Mouse (Mus musculus): Measurements from ENCODE around the gene Ly86. TPM values are rescaled to one million over a fixed set of nuclear protein-coding genes. Genes with fewer than 3 reads are reported as not detected.

Ly86 gene
- total and polyA plus RNA-seq, 3 experiments, result 2.1 to 4.5 (median 2.5) TPM

GRCm38 (mm10) chr13:37329747-37330146 is 15.3 kb upstream of the Ly86 start:
- H3K79me2 ChIP-seq (replicated peaks; ENCODE audit: control insufficient read depth, insufficient read depth, low read length), result no peaks in the 10 kb centered on the region
- H3K27ac ChIP-seq, result no peak overlapping the region
- H3K27me3 ChIP-seq (ENCODE audit: control insufficient read depth, insufficient read depth, low read length), result 0 out of 2 replicates have a peak, but pooled peaks cover 2% of the 10 kb centered on the region
- no peaks in the 10 kb centered on the region for H3K36me3 ChIP-seq (ENCODE audit: control insufficient read depth, insufficient read depth, low read length)
- H3K9ac ChIP-seq (ENCODE audit: low read depth, low read length), result no peak overlapping the region
- TF ChIP-seq EP300 (IDR thresholded peaks at IDR 0.05; ENCODE audit: insufficient read depth, low read depth, low read length) (no peak), POLR2A (IDR thresholded peaks at IDR 0.05; ENCODE audit: insufficient read depth, low read depth, low read length) (no peak), CTCF (IDR thresholded peaks at IDR 0.05) (no peak)
- no peak overlapping the region for H3K4me3 ChIP-seq
- intact Hi-C loops (cut with DNase I), result loop anchor here (5.0 kb wide), 1 partner anchor 1307 kb away; no protein-coding TSS in a partner anchor
- DNase-seq, result no peak
- no peaks in the 10 kb centered on the region for H3K4me1 ChIP-seq (ENCODE audit: control insufficient read depth, insufficient read depth, low read length)
- 63% methylated on average over 8 of the region's 8 CpGs for WGBS

GRCm38 (mm10) chr13:37330971-37331370 is 14.0 kb upstream of the Ly86 start:
- H3K79me2 ChIP-seq (replicated peaks; ENCODE audit: control insufficient read depth, insufficient read depth, low read length), result no peaks in the 10 kb centered on the region
- no peak overlapping the region for H3K27ac ChIP-seq
- TF ChIP-seq CTCF (IDR thresholded peaks at IDR 0.05) (no peak), POLR2A (IDR thresholded peaks at IDR 0.05; ENCODE audit: insufficient read depth, low read depth, low read length) (no peak), EP300 (IDR thresholded peaks at IDR 0.05; ENCODE audit: insufficient read depth, low read depth, low read length) (no peak)
- H3K27me3 ChIP-seq (ENCODE audit: control insufficient read depth, insufficient read depth, low read length), result 0 out of 2 replicates have a peak, but pooled peaks cover 2% of the 10 kb centered on the region
- H3K4me1 ChIP-seq (ENCODE audit: control insufficient read depth, insufficient read depth, low read length), result no peaks in the 10 kb centered on the region
- intact Hi-C loops (cut with DNase I), result no loop called here
- H3K4me3 ChIP-seq, result no peak overlapping the region
- no peak for DNase-seq
- WGBS, result 84% methylated on average over 4 of the region's 4 CpGs
- no peaks in the 10 kb centered on the region for H3K36me3 ChIP-seq (ENCODE audit: control insufficient read depth, insufficient read depth, low read length)
- H3K9ac ChIP-seq (ENCODE audit: low read depth, low read length), result no peak overlapping the region

- DNase-seq, result no peak
- no peaks in the 10 kb centered on the region for H3K79me2 ChIP-seq (replicated peaks; ENCODE audit: control insufficient read depth, insufficient read depth, low read length)
- no peak for TF ChIP-seq POLR2A (IDR thresholded peaks at IDR 0.05; ENCODE audit: insufficient read depth, low read depth, low read length)
- no peak for TF ChIP-seq EP300 (IDR thresholded peaks at IDR 0.05; ENCODE audit: insufficient read depth, low read depth, low read length)
- TF ChIP-seq CTCF (IDR thresholded peaks at IDR 0.05), result no peak
- intact Hi-C loops (cut with DNase I), result no loop called here
- H3K36me3 ChIP-seq (ENCODE audit: control insufficient read depth, insufficient read depth, low read length), result no peaks in the 10 kb centered on the region
- 0 out of 2 replicates have a peak, but pooled peaks cover 2% of the 10 kb centered on the region for H3K27me3 ChIP-seq (ENCODE audit: control insufficient read depth, insufficient read depth, low read length)
- WGBS, result 70% methylated on average over 4 of the region's 4 CpGs
- no peak overlapping the region for H3K27ac ChIP-seq
- no peak overlapping the region for H3K4me3 ChIP-seq
- no peak overlapping the region for H3K9ac ChIP-seq (ENCODE audit: low read depth, low read length)
- no peaks in the 10 kb centered on the region for H3K4me1 ChIP-seq (ENCODE audit: control insufficient read depth, insufficient read depth, low read length)
These were observed 12.0 kb upstream of the Ly86 start for GRCm38 (mm10) chr13:37332779-37333543.

- no peak overlapping the region for H3K4me3 ChIP-seq
- 68% methylated on average over 1 of the region's 1 CpGs for whole genome bisulfite sequencing
- no peaks in the 10 kb centered on the region for H3K4me1 ChIP-seq (ENCODE audit: control insufficient read depth, insufficient read depth, low read length)
- no peak overlapping the region for H3K27ac ChIP-seq
- no peaks in the 10 kb centered on the region for H3K36me3 ChIP-seq (ENCODE audit: control insufficient read depth, insufficient read depth, low read length)
- TF ChIP-seq POLR2A (IDR thresholded peaks at IDR 0.05; ENCODE audit: insufficient read depth, low read depth, low read length), result no peak
- TF ChIP-seq EP300 (IDR thresholded peaks at IDR 0.05; ENCODE audit: insufficient read depth, low read depth, low read length), result no peak
- no peaks in the 10 kb centered on the region for H3K79me2 ChIP-seq (replicated peaks; ENCODE audit: control insufficient read depth, insufficient read depth, low read length)
- no peak for DNase-seq
- H3K9ac ChIP-seq (ENCODE audit: low read depth, low read length), result no peak overlapping the region
- 0 out of 2 replicates have a peak, but pooled peaks cover 2% of the 10 kb centered on the region for H3K27me3 ChIP-seq (ENCODE audit: control insufficient read depth, insufficient read depth, low read length)
- intact Hi-C loops (cut with DNase I), result no loop called here
These were observed 11.5 kb upstream of the Ly86 start for GRCm38 (mm10) chr13:37333544-37333870.

GRCm38 (mm10) chr13:37337269-37337668 is 7.7 kb upstream of the Ly86 start:
- Histone ChIP-seq H3K4me1 (ENCODE audit: control insufficient read depth, insufficient read depth, low read length) (no peaks in the 10 kb centered on the region), H3K9ac (ENCODE audit: low read depth, low read length) (no peak overlapping the region), H3K27ac (no peak overlapping the region), H3K36me3 (ENCODE audit: control insufficient read depth, insufficient read depth, low read length) (no peaks in the 10 kb centered on the region), H3K27me3 (ENCODE audit: control insufficient read depth, insufficient read depth, low read length) (peaks cover 1% of the 10 kb centered on the region; the same call in 1 of the 2 replicates), H3K4me3 (no peak overlapping the region), H3K79me2 (replicated peaks; ENCODE audit: control insufficient read depth, insufficient read depth, low read length) (no peaks in the 10 kb centered on the region)
- TF ChIP-seq POLR2A (IDR thresholded peaks at IDR 0.05; ENCODE audit: insufficient read depth, low read depth, low read length) (no peak), EP300 (IDR thresholded peaks at IDR 0.05; ENCODE audit: insufficient read depth, low read depth, low read length) (no peak), CTCF (IDR thresholded peaks at IDR 0.05) (no peak)
- intact Hi-C loops (cut with DNase I), result no loop called here
- 65% methylated on average over 4 of the region's 4 CpGs for WGBS
- no peak for DNase-seq

- intact Hi-C loops (cut with DNase I), result no loop called here
- peaks cover 1% of the 10 kb centered on the region; the same call in 1 of the 2 replicates for H3K27me3 ChIP-seq (ENCODE audit: control insufficient read depth, insufficient read depth, low read length)
- no peaks in the 10 kb centered on the region for H3K79me2 ChIP-seq (replicated peaks; ENCODE audit: control insufficient read depth, insufficient read depth, low read length)
- TF ChIP-seq CTCF (IDR thresholded peaks at IDR 0.05) (no peak), POLR2A (IDR thresholded peaks at IDR 0.05; ENCODE audit: insufficient read depth, low read depth, low read length) (no peak), EP300 (IDR thresholded peaks at IDR 0.05; ENCODE audit: insufficient read depth, low read depth, low read length) (no peak)
- no peak overlapping the region for H3K27ac ChIP-seq
- no peaks in the 10 kb centered on the region for H3K4me1 ChIP-seq (ENCODE audit: control insufficient read depth, insufficient read depth, low read length)
- no peak for DNase-seq
- no peaks in the 10 kb centered on the region for H3K36me3 ChIP-seq (ENCODE audit: control insufficient read depth, insufficient read depth, low read length)
- H3K4me3 ChIP-seq, result no peak overlapping the region
- WGBS, result 65% methylated on average over 7 of the region's 7 CpGs
- H3K9ac ChIP-seq (ENCODE audit: low read depth, low read length), result no peak overlapping the region
These were observed 7.1 kb upstream of the Ly86 start for GRCm38 (mm10) chr13:37337871-37338270.
